Mouse (Mus musculus): ENCODE measurements around the gene Ifnb1.
"Not testable (repeated sequence)": the region's sequence is repeated elsewhere in the genome, so short reads cannot be mapped to it uniquely, and the experiment has no call there.

Ifnb1 gene

GRCm38 (mm10) chr4:88522674-88523073, at the start of gene Ifnb1:
Gene Ifnb1 (minus strand): TSS chr4:88522774.
- no peak for DNase-seq

GRCm38 (mm10) chr4:88571698-88572097, 49.1 kb upstream of the Ifnb1 start, which contains the start of gene Ifna14:
Gene Ifna14 (minus strand): TSS chr4:88571798.
- DNase-seq = no peak

- DNase-seq = no peak
Measured at GRCm38 (mm10) chr4:88561791-88562190, 39.2 kb upstream of the Ifnb1 start.

- DNase-seq = not testable (repeated sequence)
Measured at GRCm38 (mm10) chr4:88558145-88558544, 35.6 kb upstream of the Ifnb1 start, which contains the start of gene Ifna15. Gene Ifna15 (minus strand): TSS chr4:88558245.

GRCm38 (mm10) chr4:88550161-88550945, 27.8 kb upstream of the Ifnb1 start:
- peak; percentile 84 to 86 for DNase-seq

- DNase-seq = no peak
Measured at GRCm38 (mm10) chr4:88547986-88548385, 25.4 kb upstream of the Ifnb1 start.

GRCm38 (mm10) chr4:88543649-88544234, 21.2 kb upstream of the Ifnb1 start:
- peak; percentile 25 to 31 for DNase-seq

- DNase-seq = no peak
Measured at GRCm38 (mm10) chr4:88537328-88537727, 14.8 kb upstream of the Ifnb1 start.

GRCm38 (mm10) chr4:88536640-88537039, 14.1 kb upstream of the Ifnb1 start:
- no peak for DNase-seq

GRCm38 (mm10) chr4:88535742-88536141, 13.2 kb upstream of the Ifnb1 start:
- DNase-seq = no peak

- DNase-seq = no peak
Measured at GRCm38 (mm10) chr4:88534903-88535302, 12.3 kb upstream of the Ifnb1 start.

GRCm38 (mm10) chr4:88533499-88533898, 10.9 kb upstream of the Ifnb1 start:
- no peak for DNase-seq

GRCm38 (mm10) chr4:88530892-88531291, 8.3 kb upstream of the Ifnb1 start:
- DNase-seq = no peak

GRCm38 (mm10) chr4:88530271-88530670, 7.7 kb upstream of the Ifnb1 start:
- DNase-seq = no peak

- no peak for DNase-seq
Measured at GRCm38 (mm10) chr4:88526379-88527049, 3.9 kb upstream of the Ifnb1 start.

GRCm38 (mm10) chr4:88525393-88525792, 2.8 kb upstream of the Ifnb1 start:
- DNase-seq = no peak

GRCm38 (mm10) chr4:88523241-88523640, 667 bp upstream of the Ifnb1 start:
- DNase-seq = no peak

GRCm38 (mm10) chr4:88517957-88518356, 4.6 kb downstream of the Ifnb1 start:
- no peak for DNase-seq

GRCm38 (mm10) chr4:88515711-88516211, 6.8 kb downstream of the Ifnb1 start:
- DNase-seq = no peak

GRCm38 (mm10) chr4:88515250-88515649, 7.3 kb downstream of the Ifnb1 start:
- DNase-seq = no peak

- peak; percentile 50 to 51 for DNase-seq
Measured at GRCm38 (mm10) chr4:88514403-88514802, 8.2 kb downstream of the Ifnb1 start.

- no peak for DNase-seq
Measured at GRCm38 (mm10) chr4:88513743-88514142, 8.8 kb downstream of the Ifnb1 start.

- no peak for DNase-seq
Measured at GRCm38 (mm10) chr4:88503753-88504152, 18.8 kb downstream of the Ifnb1 start.

- DNase-seq = no peak
Measured at GRCm38 (mm10) chr4:88501247-88501646, 21.3 kb downstream of the Ifnb1 start.
